Mouse (Mus musculus): ENCODE data around the gene Gm7361. TPM values are rescaled to one million over a fixed set of nuclear protein-coding genes. Genes with fewer than 3 reads are reported as not detected.
"Not testable (repeated sequence)": the region's sequence is repeated elsewhere in the genome, so short reads cannot be mapped to it uniquely, and the experiment has no call there.

The Gm7361 gene
- total RNA-seq (2021) (not detected), polyA plus RNA-seq (2012; rRNA removed) (not detected in 2 replicates)
- long read RNA-seq: 0 reads

DNA sequence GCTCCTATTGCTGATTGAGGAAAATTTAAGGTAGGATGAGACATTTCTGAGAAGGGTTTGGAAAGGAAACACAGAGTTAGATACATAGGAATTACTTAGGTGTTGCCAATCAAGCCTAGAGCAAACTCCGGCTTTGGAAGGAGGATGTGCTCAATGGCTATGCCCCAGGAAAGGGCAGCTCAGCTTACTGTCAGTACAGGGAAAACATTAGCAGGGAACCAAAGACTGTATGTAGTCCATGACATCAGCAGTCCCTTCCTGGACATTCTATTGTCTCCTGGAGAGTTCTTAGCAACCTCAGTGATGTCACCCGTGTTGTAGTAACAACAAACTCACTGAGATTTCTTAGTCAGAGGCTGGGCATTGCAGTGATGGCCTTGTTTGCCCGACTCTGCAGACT, at the start of gene Gm7361:
Gene Gm7361, plus strand, starts transcription at position 301 of the 400 bp plus-strand sequence.
- H3K36me3 ChIP-seq (ENCODE audit: control insufficient read depth, insufficient read depth, low read length); intact Hi-C loops (cut with DNase I); H3K9ac ChIP-seq (ENCODE audit: low read depth, low read length); H3K4me1 ChIP-seq (ENCODE audit: control insufficient read depth, insufficient read depth, low read length); H3K79me2 ChIP-seq (replicated peaks; ENCODE audit: control insufficient read depth, insufficient read depth, low read length); H3K4me3 ChIP-seq; H3K27me3 ChIP-seq (ENCODE audit: control insufficient read depth, insufficient read depth, low read length); H3K27ac ChIP-seq; DNase-seq: not testable (repeated sequence)
- WGBS: 52% methylated on average over 3 of the region's 3 CpGs

DNA sequence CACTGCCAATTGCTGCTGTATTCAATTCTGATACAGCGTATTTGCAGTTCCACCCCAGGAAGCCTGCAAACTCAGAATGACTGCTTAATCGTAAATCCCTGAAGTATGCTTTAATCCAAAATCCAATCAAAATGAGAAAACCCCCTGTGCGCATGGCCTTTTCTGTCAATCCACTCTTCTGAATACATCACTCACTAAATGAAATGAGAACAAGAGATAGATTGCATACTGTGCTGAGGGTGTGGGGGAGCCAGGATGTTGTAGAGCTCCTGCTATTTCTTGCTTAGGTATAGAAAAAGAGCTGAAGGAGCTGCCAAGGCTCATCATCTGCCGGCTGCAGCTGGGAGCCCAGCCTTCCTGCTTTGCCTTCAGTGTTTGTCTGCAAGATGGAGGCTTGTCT, 46.5 kb upstream of the Gm7361 start:
- Histone ChIP-seq H3K36me3 (ENCODE audit: control insufficient read depth, insufficient read depth, low read length) (no peaks in the 10 kb centered on the region), H3K27me3 (ENCODE audit: control insufficient read depth, insufficient read depth, low read length) (no peaks in the 10 kb centered on the region), H3K79me2 (replicated peaks; ENCODE audit: control insufficient read depth, insufficient read depth, low read length) (no peaks in the 10 kb centered on the region), H3K27ac (no peak overlapping the region), H3K4me3 (no peak overlapping the region), H3K4me1 (ENCODE audit: control insufficient read depth, insufficient read depth, low read length) (no peaks in the 10 kb centered on the region), H3K9ac (ENCODE audit: low read depth, low read length) (no peak overlapping the region)
- 85% methylated on average over 4 of the region's 4 CpGs for WGBS
- intact Hi-C loops (cut with DNase I): no loop called here
- TF ChIP-seq POLR2A (IDR thresholded peaks at IDR 0.05; ENCODE audit: insufficient read depth, low read depth, low read length) (no peak), CTCF (IDR thresholded peaks at IDR 0.05) (no peak), EP300 (IDR thresholded peaks at IDR 0.05; ENCODE audit: insufficient read depth, low read depth, low read length) (no peak)
- no peak for DNase-seq

DNA sequence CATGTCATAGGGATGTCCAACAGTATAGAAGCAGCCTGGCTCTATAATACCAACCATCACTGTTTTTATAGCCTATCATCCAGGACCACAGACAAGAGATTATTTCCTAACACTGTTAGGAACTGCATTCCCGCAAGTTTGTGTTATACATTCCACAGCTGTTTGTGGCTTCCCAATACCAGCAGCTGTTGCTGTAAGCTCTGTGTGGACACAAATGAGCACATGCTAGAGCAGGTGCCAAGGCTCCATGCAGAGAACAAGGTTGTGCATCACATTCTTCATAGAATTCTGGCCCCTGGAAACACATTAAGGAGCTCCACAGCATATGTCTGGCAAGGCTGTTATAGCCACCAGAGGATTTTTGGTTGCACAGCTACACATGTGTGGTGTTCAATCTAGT, 35.4 kb upstream of the Gm7361 start:
- intact Hi-C loops (cut with DNase I): no loop called here
- Histone ChIP-seq H3K36me3 (ENCODE audit: control insufficient read depth, insufficient read depth, low read length) (no peaks in the 10 kb centered on the region), H3K79me2 (replicated peaks; ENCODE audit: control insufficient read depth, insufficient read depth, low read length) (no peaks in the 10 kb centered on the region), H3K9ac (ENCODE audit: low read depth, low read length) (no peak overlapping the region), H3K27ac (no peak overlapping the region), H3K4me1 (ENCODE audit: control insufficient read depth, insufficient read depth, low read length) (no peaks in the 10 kb centered on the region), H3K4me3 (no peak overlapping the region), H3K27me3 (ENCODE audit: control insufficient read depth, insufficient read depth, low read length) (no peaks in the 10 kb centered on the region)
- no peak for DNase-seq
- WGBS: 56% methylated on average over 1 of the region's 1 CpGs
- TF ChIP-seq CTCF (IDR thresholded peaks at IDR 0.05) (no peak), EP300 (IDR thresholded peaks at IDR 0.05; ENCODE audit: insufficient read depth, low read depth, low read length) (no peak), POLR2A (IDR thresholded peaks at IDR 0.05; ENCODE audit: insufficient read depth, low read depth, low read length) (no peak)

DNA sequence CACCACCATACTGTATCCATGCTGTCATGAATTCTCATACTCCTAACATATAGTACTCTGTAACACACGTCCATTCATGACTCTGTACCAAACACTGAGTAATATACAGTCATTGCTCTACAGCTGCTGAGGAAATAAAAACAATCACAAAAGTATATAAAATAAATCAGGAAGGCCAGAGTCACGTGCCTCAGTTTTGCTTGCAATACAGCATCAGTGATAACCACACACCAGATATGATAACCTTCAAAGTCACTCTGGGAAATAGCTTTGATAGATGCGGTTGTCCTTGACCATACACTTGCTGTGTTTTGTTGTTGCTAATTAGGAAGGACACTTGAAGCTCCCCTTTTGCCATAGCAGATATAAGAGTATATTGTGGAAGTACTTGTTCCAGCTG, 9.2 kb downstream of the Gm7361 start:
- H3K4me3 ChIP-seq; H3K4me1 ChIP-seq (ENCODE audit: control insufficient read depth, insufficient read depth, low read length); DNase-seq; intact Hi-C loops (cut with DNase I); H3K27me3 ChIP-seq (ENCODE audit: control insufficient read depth, insufficient read depth, low read length); H3K36me3 ChIP-seq (ENCODE audit: control insufficient read depth, insufficient read depth, low read length); H3K27ac ChIP-seq; H3K79me2 ChIP-seq (replicated peaks; ENCODE audit: control insufficient read depth, insufficient read depth, low read length); H3K9ac ChIP-seq (ENCODE audit: low read depth, low read length): not testable (repeated sequence)
- WGBS: 51% methylated on average over 3 of the region's 3 CpGs

DNA sequence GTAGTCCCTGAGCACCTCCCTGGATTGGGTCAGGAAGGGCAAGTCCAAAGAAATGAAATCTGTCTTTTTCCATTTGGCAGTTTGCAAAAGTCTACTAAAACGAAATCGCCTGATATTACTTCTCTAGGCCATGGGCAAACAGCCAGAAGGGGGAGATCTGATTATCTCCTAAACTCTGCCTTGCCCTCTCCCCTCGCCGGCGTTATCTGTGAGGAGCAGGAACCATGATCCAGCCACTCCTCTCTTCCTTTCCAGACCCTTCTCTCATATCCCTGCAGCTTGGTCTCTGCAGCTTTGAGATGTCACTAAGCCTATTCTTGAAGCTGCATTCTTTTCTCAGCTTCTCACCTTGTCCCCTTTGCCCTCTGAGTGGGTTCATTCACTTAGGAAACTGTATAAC, 22.9 kb downstream of the Gm7361 start:
- DNase-seq: no peak
- no peaks in the 10 kb centered on the region for H3K4me1 ChIP-seq (ENCODE audit: control insufficient read depth, insufficient read depth, low read length)
- no peak overlapping the region for H3K9ac ChIP-seq (ENCODE audit: low read depth, low read length)
- H3K27me3 ChIP-seq (ENCODE audit: control insufficient read depth, insufficient read depth, low read length): no peaks in the 10 kb centered on the region
- no peak for TF ChIP-seq EP300 (IDR thresholded peaks at IDR 0.05; ENCODE audit: insufficient read depth, low read depth, low read length)
- TF ChIP-seq CTCF (IDR thresholded peaks at IDR 0.05): no peak
- no peak for TF ChIP-seq POLR2A (IDR thresholded peaks at IDR 0.05; ENCODE audit: insufficient read depth, low read depth, low read length)
- no peak overlapping the region for H3K4me3 ChIP-seq
- 34% methylated on average over 5 of the region's 5 CpGs for WGBS
- no peaks in the 10 kb centered on the region for H3K36me3 ChIP-seq (ENCODE audit: control insufficient read depth, insufficient read depth, low read length)
- H3K79me2 ChIP-seq (replicated peaks; ENCODE audit: control insufficient read depth, insufficient read depth, low read length): no peaks in the 10 kb centered on the region
- H3K27ac ChIP-seq: no peak overlapping the region
- intact Hi-C loops (cut with DNase I): no loop called here

DNA sequence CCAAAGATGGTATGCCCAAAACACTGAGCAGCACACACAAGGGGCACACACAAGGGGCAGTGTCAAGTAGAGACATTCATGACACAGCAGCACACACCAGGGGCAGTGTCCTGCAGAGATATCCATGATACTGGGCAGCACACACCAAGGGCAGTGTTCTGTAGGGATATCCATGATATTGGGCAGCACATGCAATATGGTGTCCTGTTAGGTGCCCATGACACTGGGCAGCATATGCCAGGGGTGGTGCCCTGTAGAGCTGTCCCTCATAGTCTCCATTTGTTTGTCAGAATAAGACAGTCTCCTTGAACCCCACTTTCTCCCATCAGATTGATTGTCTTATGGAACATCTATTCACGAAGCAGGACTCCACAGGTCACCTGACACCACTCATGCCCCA, 24.2 kb downstream of the Gm7361 start:
- Histone ChIP-seq H3K79me2 (replicated peaks; ENCODE audit: control insufficient read depth, insufficient read depth, low read length) (no peaks in the 10 kb centered on the region), H3K27ac (no peak overlapping the region), H3K9ac (ENCODE audit: low read depth, low read length) (no peak overlapping the region), H3K36me3 (ENCODE audit: control insufficient read depth, insufficient read depth, low read length) (no peaks in the 10 kb centered on the region), H3K4me3 (no peak overlapping the region), H3K27me3 (ENCODE audit: control insufficient read depth, insufficient read depth, low read length) (no peaks in the 10 kb centered on the region), H3K4me1 (ENCODE audit: control insufficient read depth, insufficient read depth, low read length) (no peaks in the 10 kb centered on the region)
- 77% methylated on average over 1 of the region's 1 CpGs for WGBS
- no peak for DNase-seq
- intact Hi-C loops (cut with DNase I): no loop called here
- TF ChIP-seq CTCF (IDR thresholded peaks at IDR 0.05) (no peak), EP300 (IDR thresholded peaks at IDR 0.05; ENCODE audit: insufficient read depth, low read depth, low read length) (no peak), POLR2A (IDR thresholded peaks at IDR 0.05; ENCODE audit: insufficient read depth, low read depth, low read length) (no peak)

DNA sequence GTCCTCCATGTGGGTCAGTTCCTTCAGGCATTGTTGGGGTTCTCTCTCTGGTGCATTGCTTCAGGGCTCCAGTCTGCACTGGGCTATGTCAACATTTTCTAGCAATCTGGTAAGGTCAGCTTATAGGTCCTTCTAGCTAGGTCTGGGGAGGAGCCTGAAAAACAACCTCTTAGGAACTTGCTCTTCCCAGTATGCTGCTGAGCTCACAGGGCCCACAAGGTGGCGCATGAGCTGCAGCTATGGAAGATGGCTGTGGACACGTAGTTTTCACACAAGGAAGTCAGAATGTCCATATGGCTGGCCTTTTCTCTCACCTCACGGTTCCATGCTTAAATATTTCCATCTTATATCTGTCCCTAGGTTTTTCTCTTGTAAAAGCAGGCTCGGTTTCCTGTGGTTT, 24.8 kb downstream of the Gm7361 start:
- no peak overlapping the region for H3K27ac ChIP-seq
- H3K36me3 ChIP-seq (ENCODE audit: control insufficient read depth, insufficient read depth, low read length): no peaks in the 10 kb centered on the region
- H3K4me3 ChIP-seq: no peak overlapping the region
- intact Hi-C loops (cut with DNase I): no loop called here
- peak; percentile 5 to 21 for DNase-seq
- H3K79me2 ChIP-seq (replicated peaks; ENCODE audit: control insufficient read depth, insufficient read depth, low read length): no peaks in the 10 kb centered on the region
- no peaks in the 10 kb centered on the region for H3K4me1 ChIP-seq (ENCODE audit: control insufficient read depth, insufficient read depth, low read length)
- WGBS: 4% methylated on average over 4 of the region's 4 CpGs
- no peak overlapping the region for H3K9ac ChIP-seq (ENCODE audit: low read depth, low read length)
- TF ChIP-seq CTCF (IDR thresholded peaks at IDR 0.05) (peak; percentile 70), POLR2A (IDR thresholded peaks at IDR 0.05; ENCODE audit: insufficient read depth, low read depth, low read length) (no peak), EP300 (IDR thresholded peaks at IDR 0.05; ENCODE audit: insufficient read depth, low read depth, low read length) (no peak)
- no peaks in the 10 kb centered on the region for H3K27me3 ChIP-seq (ENCODE audit: control insufficient read depth, insufficient read depth, low read length)
